Mouse (Mus musculus) ES-Bruce4 (cell line): ENCODE measurements around the gene Rbl2.

Source experiments
- CTCF ChIP-seq: IDR thresholded peaks from one replicate; pipeline ENCODE4 v1.8.1; 2011; ENCODE audit warnings: low read depth, low read length
- EP300 ChIP-seq: IDR thresholded peaks from 2 replicates; pipeline ENCODE4 v1.6.1; 2011; ENCODE audit warnings: low read depth, low read length; ENCODE audit not compliant: insufficient read depth
- POLR2A ChIP-seq: IDR thresholded peaks from one replicate; pipeline ENCODE4 v1.8.1; 2011; ENCODE audit warnings: low read length; ENCODE audit not compliant: insufficient read depth

GRCm38 (mm10) chr8:91126786-91127185 is 56.9 kb downstream of the Rbl2 start:
- no peak for TF ChIP-seq EP300
- TF ChIP-seq CTCF = no peak
- no peak for TF ChIP-seq POLR2A
